Mouse (Mus musculus) effector memory CD4-positive, alpha-beta T cell, adult 7 months (primary cell): Measurements from ENCODE around the gene Btk. TPM values are rescaled to one million over a fixed set of nuclear protein-coding genes. Genes with fewer than 3 reads are reported as not detected.

ENCODE experiments used
- polyA plus RNA-seq: library from polyadenylated mRNA; unstranded; fragments of 100-300 nt; shearing (Covaris generic); gene quantifications from one replicate; pipeline ENCODE4 v1.2.1, GENCODE M21; 2017

Gene Btk
- polyA plus RNA-seq = not detected

GRCm38 (mm10) chrX:134582888-134583669 lies at the start of gene Btk:
Gene Btk, minus strand, starts transcription at chrX:134583570.

DNA sequence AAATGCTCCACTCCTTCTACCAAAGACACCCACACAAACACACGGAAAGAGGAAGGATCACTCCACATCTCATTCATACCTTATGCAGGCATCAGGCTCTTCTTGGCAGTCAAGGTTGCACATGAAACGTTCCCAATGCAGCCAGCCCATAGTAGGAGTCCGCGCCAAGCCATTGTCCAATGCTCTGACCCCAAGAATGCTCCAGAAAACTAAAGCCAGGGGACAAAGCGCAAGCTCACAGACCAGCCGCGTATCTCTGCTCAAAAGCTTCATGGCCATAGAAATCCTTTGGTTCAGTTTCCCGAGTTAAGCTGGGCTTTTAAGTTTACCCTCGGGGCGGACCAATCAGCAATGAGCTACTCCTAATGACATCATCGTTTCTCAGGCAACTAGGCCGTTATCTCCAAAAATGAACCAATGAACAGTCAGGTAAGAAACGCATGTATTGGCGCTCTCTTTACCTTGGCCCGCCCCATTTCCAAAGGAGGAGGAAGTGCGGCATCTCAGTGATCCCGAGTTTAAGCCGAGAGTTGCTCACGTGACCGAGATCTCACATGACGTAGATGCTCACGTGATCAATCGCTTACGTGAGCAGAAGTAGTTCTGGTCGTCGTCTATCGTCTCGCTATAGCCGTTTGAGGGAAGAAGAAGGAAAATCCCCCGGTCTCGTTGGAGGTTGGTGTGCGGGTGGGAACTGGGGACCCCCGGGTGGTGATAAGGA lies 17.4 kb upstream of the Btk start, which contains the start of the genes Gla and Hnrnph2:
Gene Gla (minus strand): TSS at position 467 of the 721 bp plus-strand sequence.
Gene Hnrnph2 (plus strand): TSS at position 521 of the 721 bp plus-strand sequence.

GRCm38 (mm10) chrX:134585103-134586002 lies 2.0 kb upstream of the Btk start, which contains the start of gene Rpl36a:
Gene Rpl36a, plus strand, starts transcription at chrX:134585654.

GRCm38 (mm10) chrX:134541145-134541954 lies 42.0 kb downstream of the Btk start, which contains the start of gene Timm8a1:
Gene Timm8a1, minus strand, starts transcription at chrX:134541865.

Other genes starting within 250 kb of the Btk start
- not detected for gene Drp2, start 179.0 kb downstream of the Btk start, polyA plus RNA-seq
- gene Taf7l, start 107.1 kb downstream of the Btk start, polyA plus RNA-seq = not detected
- 18.8 TPM for gene Timm8a1, start 41.7 kb downstream of the Btk start, polyA plus RNA-seq
- 246 TPM for gene Rpl36a, start 2.1 kb upstream of the Btk start, polyA plus RNA-seq
- 17.8 TPM for gene Gla, start 17.6 kb upstream of the Btk start, polyA plus RNA-seq
- gene Hnrnph2, start 17.6 kb upstream of the Btk start, polyA plus RNA-seq = 166 TPM
- gene Armcx4, start 102.9 kb upstream of the Btk start, polyA plus RNA-seq = not detected
- gene Armcx1, start 134.4 kb upstream of the Btk start, polyA plus RNA-seq = not detected
- gene Armcx6, start 167.8 kb upstream of the Btk start, polyA plus RNA-seq = 0.49 TPM
- gene Armcx3, start 173.0 kb upstream of the Btk start, polyA plus RNA-seq = 14.4 TPM
- 8.4 TPM for gene Armcx2, start 225.7 kb upstream of the Btk start, polyA plus RNA-seq